Mouse (Mus musculus): ENCODE measurements around the gene Rbks. TPM values are rescaled to one million over a fixed set of nuclear protein-coding genes. Genes with fewer than 3 reads are reported as not detected.
"Not testable (repeated sequence)": the region's sequence is repeated elsewhere in the genome, so short reads cannot be mapped to it uniquely, and the experiment has no call there.

Rbks gene
- polyA plus RNA-seq, 1 experiment from 2014 or later = 8.0 TPM

GRCm38 (mm10) chr5:31640542-31640941 lies 56.9 kb downstream of the Rbks start:
- no peak overlapping the region for H3K4me3 ChIP-seq (replicated peaks)
- no peak overlapping the region for H3K9ac ChIP-seq
- no peak overlapping the region for H3K4me2 ChIP-seq
- H3K27ac ChIP-seq = no peak overlapping the region
- no peaks in the 10 kb centered on the region; the same call in 1 of the 2 replicates for H3K36me3 ChIP-seq
- WGBS = 88% methylated on average over 2 of the region's 2 CpGs
- no peak for ATAC-seq (ENCODE audit: insufficient read depth, low FRiP score, low read depth)
- H3K9me3 ChIP-seq = no peaks in the 10 kb centered on the region
- H3K4me1 ChIP-seq = peaks cover 13% of the 10 kb centered on the region; the same call in 1 of the 2 replicates
- no peaks in the 10 kb centered on the region for H3K27me3 ChIP-seq (replicated peaks)

- H3K4me1 ChIP-seq = peaks cover 17% of the 10 kb centered on the region; the same call in 1 of the 2 replicates
- no peak overlapping the region for H3K4me2 ChIP-seq
- no peaks in the 10 kb centered on the region for H3K9me3 ChIP-seq
- WGBS = 31% methylated on average over 9 of the region's 9 CpGs
- no peak overlapping the region for H3K4me3 ChIP-seq (replicated peaks)
- H3K36me3 ChIP-seq = no peaks in the 10 kb centered on the region
- no peaks in the 10 kb centered on the region for H3K27me3 ChIP-seq (replicated peaks)
- peak overlapping the region; percentile 61; the same call in 1 of the 2 replicates for H3K27ac ChIP-seq
- H3K9ac ChIP-seq = no peak overlapping the region
- peak; percentile 73 for ATAC-seq (ENCODE audit: insufficient read depth, low FRiP score, low read depth)
Measured at GRCm38 (mm10) chr5:31636636-31637253, 60.7 kb downstream of the Rbks start.

DNA sequence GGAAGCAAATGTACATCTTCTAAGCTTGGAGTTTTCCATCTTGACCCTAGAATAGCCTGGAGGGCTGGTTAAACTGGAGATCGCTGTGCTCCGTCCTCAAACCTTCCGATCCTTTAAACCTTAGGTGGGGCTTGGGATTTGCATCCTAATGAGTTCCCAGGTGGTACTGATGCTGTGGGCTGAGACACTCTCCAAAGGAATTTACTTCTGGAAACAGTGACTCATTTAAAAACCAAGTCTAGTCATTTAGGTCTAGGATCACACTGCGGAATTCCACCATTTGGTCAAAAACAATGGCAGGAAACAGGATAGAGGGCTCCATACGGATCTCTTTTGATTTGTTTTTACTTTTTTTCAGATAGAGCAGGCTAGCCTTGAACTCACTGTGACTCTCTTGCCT lies 62.7 kb downstream of the Rbks start:
- H3K27ac ChIP-seq = no peak overlapping the region
- no peaks in the 10 kb centered on the region for H3K27me3 ChIP-seq (replicated peaks)
- no peak overlapping the region for H3K4me3 ChIP-seq (replicated peaks)
- H3K4me2 ChIP-seq = no peak overlapping the region
- no peaks in the 10 kb centered on the region for H3K9me3 ChIP-seq
- H3K9ac ChIP-seq = no peak overlapping the region
- peaks cover 23% of the 10 kb centered on the region; the same call in 1 of the 2 replicates for H3K4me1 ChIP-seq
- no peak for ATAC-seq (ENCODE audit: insufficient read depth, low FRiP score, low read depth)
- H3K36me3 ChIP-seq = no peaks in the 10 kb centered on the region
- WGBS = 87% methylated on average over 5 of the region's 5 CpGs

- Histone ChIP-seq H3K27me3 (replicated peaks) (no peaks in the 10 kb centered on the region), H3K36me3 (no peaks in the 10 kb centered on the region), H3K4me3 (replicated peaks) (no peak overlapping the region), H3K27ac (peak overlapping the region; percentile 28; the same call in 1 of the 2 replicates), H3K4me2 (no peak overlapping the region), H3K4me1 (peaks cover 23% of the 10 kb centered on the region; the same call in 1 of the 2 replicates), H3K9ac (no peak overlapping the region), H3K9me3 (no peaks in the 10 kb centered on the region)
- 69% methylated on average over 4 of the region's 4 CpGs for WGBS
- no peak for ATAC-seq (ENCODE audit: insufficient read depth, low FRiP score, low read depth)
Measured at GRCm38 (mm10) chr5:31634161-31634560, 63.3 kb downstream of the Rbks start.

DNA sequence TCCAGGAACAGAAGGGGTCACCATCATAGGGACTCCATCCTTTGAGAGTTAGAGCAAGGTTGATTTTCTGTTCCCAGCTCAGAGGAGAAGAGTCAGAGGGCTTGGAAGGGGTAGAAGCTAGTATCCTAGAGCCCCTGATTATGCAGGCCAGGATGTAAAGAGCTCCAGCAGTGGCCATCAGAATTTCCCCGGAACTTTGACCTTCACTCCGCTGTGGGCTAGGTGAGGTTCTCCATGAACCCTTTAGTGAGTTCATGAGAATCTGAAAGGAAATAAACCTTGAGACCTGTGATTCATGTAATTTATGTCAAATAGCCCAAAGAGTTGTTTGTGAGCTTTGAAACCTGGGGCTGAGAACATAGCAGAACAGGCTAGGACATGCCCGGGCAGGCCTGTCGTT lies 66.3 kb downstream of the Rbks start:
- not testable (repeated sequence) for H3K27ac ChIP-seq; H3K27me3 ChIP-seq (replicated peaks); ATAC-seq (ENCODE audit: insufficient read depth, low FRiP score, low read depth); H3K36me3 ChIP-seq; H3K9me3 ChIP-seq; H3K9ac ChIP-seq; H3K4me3 ChIP-seq (replicated peaks); H3K4me2 ChIP-seq
- H3K4me1 ChIP-seq = peaks cover 14% of the 10 kb centered on the region; the same call in 1 of the 2 replicates
- 91% methylated on average over 4 of the region's 4 CpGs for WGBS

DNA sequence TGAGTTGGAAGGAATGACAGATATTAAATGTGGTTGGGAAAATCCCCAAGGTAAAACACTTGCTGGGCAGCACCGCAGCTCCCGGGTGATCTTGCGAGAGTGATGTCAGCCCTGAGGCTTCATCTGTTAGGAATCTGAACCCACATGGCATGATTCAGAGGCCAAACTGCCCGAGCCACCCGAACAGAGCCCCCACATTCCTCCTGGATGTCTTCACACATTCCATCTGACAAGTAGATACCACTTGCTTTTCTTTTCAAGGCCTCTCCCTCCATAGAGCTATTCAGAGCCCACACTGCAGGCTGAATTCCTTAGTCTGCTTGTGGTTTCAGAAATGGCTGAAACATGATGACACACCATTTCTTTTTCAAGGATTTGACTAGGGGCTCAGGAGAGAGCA lies 67.4 kb downstream of the Rbks start:
- Histone ChIP-seq H3K4me1 (peaks cover 10% of the 10 kb centered on the region; the same call in 1 of the 2 replicates), H3K9me3 (no peaks in the 10 kb centered on the region), H3K27me3 (replicated peaks) (no peaks in the 10 kb centered on the region), H3K4me3 (replicated peaks) (no peak overlapping the region), H3K4me2 (no peak overlapping the region), H3K36me3 (no peaks in the 10 kb centered on the region), H3K27ac (peak overlapping the region; percentile 61), H3K9ac (no peak overlapping the region)
- 33% methylated on average over 5 of the region's 5 CpGs for WGBS
- no peak; the same call in 1 of the 2 replicates for ATAC-seq (ENCODE audit: insufficient read depth, low FRiP score, low read depth)

DNA sequence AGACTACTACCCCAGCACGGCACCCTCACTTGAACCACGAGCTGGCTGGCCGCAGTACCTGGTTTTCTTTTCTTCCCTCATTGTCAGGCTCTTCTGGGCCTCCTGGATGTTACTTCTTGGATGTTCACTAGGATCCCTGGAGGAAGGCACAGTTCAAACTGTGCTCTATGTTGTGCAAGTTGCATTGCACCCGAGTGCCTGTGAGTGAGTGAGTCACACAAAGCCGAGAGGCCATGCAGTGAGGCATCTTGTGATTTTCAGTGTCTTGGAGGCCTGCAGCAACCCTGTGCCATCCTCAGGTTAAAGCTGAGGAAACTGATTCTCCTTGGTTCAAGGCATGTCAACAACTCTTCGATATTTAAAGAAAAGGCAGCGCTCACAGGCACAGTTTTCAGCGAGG lies 68.9 kb downstream of the Rbks start:
- no peak overlapping the region for H3K4me3 ChIP-seq (replicated peaks)
- no peaks in the 10 kb centered on the region for H3K27me3 ChIP-seq (replicated peaks)
- H3K36me3 ChIP-seq = no peaks in the 10 kb centered on the region
- no peak overlapping the region for H3K27ac ChIP-seq
- H3K4me1 ChIP-seq = 0 out of 2 replicates have a peak, but pooled peaks cover 6% of the 10 kb centered on the region
- no peaks in the 10 kb centered on the region for H3K9me3 ChIP-seq
- H3K9ac ChIP-seq = no peak overlapping the region
- no peak for ATAC-seq (ENCODE audit: insufficient read depth, low FRiP score, low read depth)
- H3K4me2 ChIP-seq = no peak overlapping the region
- 85% methylated on average over 8 of the region's 8 CpGs for WGBS

GRCm38 (mm10) chr5:31627562-31628526 lies 69.6 kb downstream of the Rbks start:
- no peak for ATAC-seq (ENCODE audit: insufficient read depth, low FRiP score, low read depth)
- Histone ChIP-seq H3K9ac (no peak overlapping the region), H3K4me3 (replicated peaks) (no peak overlapping the region), H3K4me2 (no peak overlapping the region), H3K9me3 (no peaks in the 10 kb centered on the region), H3K27ac (no peak overlapping the region), H3K27me3 (replicated peaks) (no peaks in the 10 kb centered on the region), H3K36me3 (no peaks in the 10 kb centered on the region), H3K4me1 (0 out of 2 replicates have a peak, but pooled peaks cover 6% of the 10 kb centered on the region)
- WGBS = 68% methylated on average over 9 of the region's 9 CpGs

GRCm38 (mm10) chr5:31627117-31627516 lies 70.3 kb downstream of the Rbks start:
- ATAC-seq (ENCODE audit: insufficient read depth, low FRiP score, low read depth) = no peak
- H3K27ac ChIP-seq = no peak overlapping the region

DNA sequence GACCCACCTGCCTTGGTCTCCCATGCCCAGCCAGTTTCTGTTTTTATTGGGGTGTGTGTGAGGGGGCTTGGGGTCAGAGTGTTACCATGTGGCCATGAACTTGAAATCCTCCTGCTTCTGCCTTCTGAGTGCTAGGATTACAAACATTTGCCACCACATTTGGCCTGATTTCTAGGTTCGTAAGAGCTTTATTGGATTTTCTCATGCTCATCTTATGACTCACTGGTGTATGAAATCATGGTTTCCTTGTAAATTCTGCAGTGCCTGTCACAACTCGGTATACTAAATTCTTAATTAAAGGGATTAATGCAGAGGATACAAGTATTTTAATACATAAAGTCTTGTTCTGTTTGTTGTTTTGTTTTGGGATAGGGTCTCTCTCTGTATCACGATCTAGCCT lies 77.1 kb downstream of the Rbks start:
- WGBS = 95% methylated on average over 3 of the region's 3 CpGs
- H3K27ac ChIP-seq = no peak overlapping the region
- H3K27me3 ChIP-seq (replicated peaks) = no peaks in the 10 kb centered on the region
- H3K4me1 ChIP-seq = no peaks in the 10 kb centered on the region
- no peak for ATAC-seq (ENCODE audit: insufficient read depth, low FRiP score, low read depth)
- peaks cover 17% of the 10 kb centered on the region; the same call in 1 of the 2 replicates for H3K36me3 ChIP-seq
- H3K4me3 ChIP-seq (replicated peaks) = no peak overlapping the region
- no peak overlapping the region for H3K9ac ChIP-seq
- H3K4me2 ChIP-seq = no peak overlapping the region
- H3K9me3 ChIP-seq = no peaks in the 10 kb centered on the region

More at GRCm38 (mm10) chr5:31627117-31627516, 70.3 kb downstream of the Rbks start:
- no peaks in the 10 kb centered on the region for H3K36me3 ChIP-seq
- H3K9ac ChIP-seq = no peak overlapping the region
- H3K4me3 ChIP-seq (replicated peaks) = no peak overlapping the region
- H3K4me2 ChIP-seq = no peak overlapping the region
- 32% methylated on average over 3 of the region's 3 CpGs for WGBS
- H3K9me3 ChIP-seq = no peaks in the 10 kb centered on the region
- H3K4me1 ChIP-seq = 0 out of 2 replicates have a peak, but pooled peaks cover 6% of the 10 kb centered on the region
- H3K27me3 ChIP-seq (replicated peaks) = no peaks in the 10 kb centered on the region

DNA sequence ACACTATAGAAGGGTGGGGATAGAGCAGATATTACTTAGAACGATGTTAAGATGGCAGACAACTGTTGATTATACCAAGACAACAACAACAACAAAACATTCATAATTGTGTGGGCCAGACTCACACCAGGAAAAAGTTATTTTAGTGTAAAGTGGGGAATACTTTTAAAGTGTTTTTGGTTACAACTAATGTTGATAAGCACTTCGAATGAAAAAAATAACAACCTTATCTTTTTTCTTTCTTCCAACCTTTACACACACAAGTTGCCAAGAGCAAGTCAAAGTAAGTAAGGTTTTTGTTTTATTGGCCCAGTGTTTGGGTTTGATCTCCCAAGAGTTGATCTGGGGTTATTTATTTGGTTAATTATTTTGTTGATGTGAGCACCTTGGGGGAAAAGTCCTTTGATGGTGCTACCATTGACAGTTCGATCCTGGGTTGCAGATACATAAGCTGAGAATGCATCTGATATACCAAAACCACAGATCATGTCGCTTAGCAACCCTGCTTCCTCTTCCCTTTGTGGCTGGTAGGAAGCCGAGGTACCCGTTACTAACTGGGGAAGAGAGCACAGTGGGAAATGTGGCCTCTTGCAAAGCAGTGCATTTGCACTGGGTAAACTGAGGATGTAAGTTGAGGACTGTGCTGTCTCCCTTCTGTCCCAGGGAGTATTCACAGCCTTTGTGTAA lies 82.9 kb downstream of the Rbks start:
- H3K9ac ChIP-seq = peak overlapping the region; percentile 71; the same call in 1 of the 2 replicates
- peaks cover 12% of the 10 kb centered on the region; the same call in 1 of the 2 replicates for H3K36me3 ChIP-seq
- peaks cover 7% of the 10 kb centered on the region for H3K4me1 ChIP-seq
- H3K9me3 ChIP-seq = no peaks in the 10 kb centered on the region
- H3K4me3 ChIP-seq (replicated peaks) = peak overlapping the region; percentile 90
- WGBS = 52% methylated on average over 6 of the region's 6 CpGs
- H3K27ac ChIP-seq = peak overlapping the region; percentile 96
- no peaks in the 10 kb centered on the region for H3K27me3 ChIP-seq (replicated peaks)
- ATAC-seq (ENCODE audit: insufficient read depth, low FRiP score, low read depth) = no peak
- peak overlapping the region; percentile 60 for H3K4me2 ChIP-seq

All from stomach, embryonic 15.5 days (tissue).